9 mouse cellular contexts compared by ENCODE assay signal in the genomic region with DNA sequence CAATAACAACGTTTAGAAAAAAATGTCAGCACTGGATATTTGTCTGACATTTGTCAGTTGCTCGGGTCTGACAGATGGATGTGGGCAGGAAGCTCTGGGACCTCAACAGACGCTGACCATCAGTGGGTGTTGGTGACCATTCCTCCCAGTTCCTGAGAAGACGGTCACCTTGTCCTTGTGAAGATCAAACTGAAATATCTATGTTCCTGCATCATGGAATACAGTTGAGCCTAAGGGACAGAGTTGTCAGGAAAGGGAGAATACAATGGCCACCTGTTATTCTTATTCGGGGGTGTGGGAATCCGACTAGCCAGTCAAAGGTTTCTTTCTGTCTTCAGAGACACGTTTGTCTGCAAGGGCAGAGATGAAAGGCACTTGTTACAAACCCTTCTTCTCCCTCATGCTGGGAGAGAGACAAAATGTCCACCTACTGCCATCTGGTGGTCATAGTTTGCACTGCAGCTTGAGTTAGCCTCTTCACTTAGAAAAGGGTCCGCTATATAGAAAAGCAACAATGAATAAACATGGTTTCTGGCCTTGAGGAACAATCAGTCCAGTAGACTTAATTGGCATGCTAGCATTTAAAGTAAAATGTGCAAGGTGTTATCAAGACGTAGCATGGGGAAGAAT. TPM values are rescaled to one million over a fixed set of nuclear protein-coding genes. Genes with fewer than 3 reads are reported as not detected.
DNase-seq lines count a peak whose midpoint lies in the region; ATAC-seq and TF ChIP-seq lines count a peak whose summit lies in the region.
"Had no signal": no experiment of that assay in that cellular context is flagged by ENCODE, and none has a peak within 500 bp of the region (broad histone marks: within the 10 kb centered on the region; RNA-seq: fewer than 3 reads in every experiment).

No protein-coding gene starts in this region.

- 26% methylated on average over 9 of the region's 9 CpGs for WGBS in heart, embryonic 12.5 days
- WGBS in lung, embryonic 14.5 days: 30% methylated on average over 9 of the region's 9 CpGs

- H3K4me2 ChIP-seq in heart, embryonic 12.5 days: 0 out of 2 replicates have a peak overlapping the region, but pooled peaks have one; percentile 9
- H3K4me2 ChIP-seq in lung, embryonic 14.5 days: no peak overlapping the region
- H3K4me2 ChIP-seq: heart, embryonic 13.5 days had no signal

- H3K36me3 ChIP-seq in heart, embryonic 12.5 days: no peaks in the 10 kb centered on the region
- no peaks in the 10 kb centered on the region for H3K36me3 ChIP-seq in lung, embryonic 14.5 days (ENCODE audit: insufficient read depth)
- H3K36me3 ChIP-seq: heart, embryonic 13.5 days had no signal

- peak; percentile 72 for ATAC-seq in erythroblast, adult 5-6 weeks (replicated peaks; ENCODE audit: low FRiP score, poor library complexity, severe bottlenecking)
- peak; percentile 45; the same call in 1 of the 2 replicates for ATAC-seq in heart, embryonic 12.5 days (ENCODE audit: insufficient number of reproducible peaks, low FRiP score)
- peak; percentile 56 for ATAC-seq in lung, embryonic 14.5 days (ENCODE audit: insufficient read depth)

- no peaks in the 10 kb centered on the region for H3K9me3 ChIP-seq in heart, embryonic 12.5 days (replicated peaks)
- no peaks in the 10 kb centered on the region for H3K9me3 ChIP-seq in lung, embryonic 14.5 days (ENCODE audit: low read depth, low read length)
- H3K9me3 ChIP-seq: heart, embryonic 13.5 days had no signal

- no peak overlapping the region for H3K27ac ChIP-seq in heart, embryonic 12.5 days (ENCODE audit: poor library complexity, severe bottlenecking)
- H3K27ac ChIP-seq in lung, embryonic 14.5 days (ENCODE audit: low read depth): no peak overlapping the region
- H3K27ac ChIP-seq: heart, embryonic 13.5 days had no signal

- H3K9ac ChIP-seq in heart, embryonic 12.5 days: no peak overlapping the region
- H3K9ac ChIP-seq in lung, embryonic 14.5 days: no peak overlapping the region
- H3K9ac ChIP-seq: heart, embryonic 13.5 days had no signal

- H3K27me3 ChIP-seq in heart, embryonic 12.5 days (replicated peaks): no peaks in the 10 kb centered on the region
- no peaks in the 10 kb centered on the region; the same call in 1 of the 2 replicates for H3K27me3 ChIP-seq in lung, embryonic 14.5 days (ENCODE audit: insufficient read depth, low read length)

- peak; percentile 94 for TF ChIP-seq CTCF in lung, embryonic 14.5 days (IDR thresholded peaks at IDR 0.05; ENCODE audit: low read depth)

- peaks cover 10% of the 10 kb centered on the region for H3K4me1 ChIP-seq in heart, embryonic 12.5 days (replicated peaks)
- H3K4me1 ChIP-seq in lung, embryonic 14.5 days (ENCODE audit: insufficient read depth): no peaks in the 10 kb centered on the region

- DNase-seq in CD8-positive naive resting alpha-beta T cell, adult 2 months (ENCODE audit: low read depth in 2 of 2, low spot score in 2 of 2): peak; percentile 71 to 72
- peak; percentile 87 for DNase-seq in brain, adult 2 months (ENCODE audit: low read depth, low spot score)
- peak; percentile 64 to 89 for DNase-seq in kidney, postnatal 36 days
- DNase-seq in lung, embryonic 14.5 days: peak; percentile 95
- DNase-seq in ovary, adult 18-20 months (ENCODE audit: low spot score): peak; percentile 46
- DNase-seq in thymus, postnatal 10 days (ENCODE audit: low spot score in 2 of 2): peak; percentile 56 to 84

- no peak overlapping the region for H3K4me3 ChIP-seq in heart, embryonic 12.5 days
- no peak overlapping the region for H3K4me3 ChIP-seq in lung, embryonic 14.5 days (ENCODE audit: low read depth, low read length)
- H3K4me3 ChIP-seq: heart, embryonic 13.5 days had no signal

RNA-seq across cellular contexts. Expression of a gene that starts 23.0 kb away (rescaled TPM):
- total RNA-seq in erythroblast, adult 5-6 weeks (2015; ENCODE audit: low replicate concordance): not detected in 2 replicates
- not detected in 2 replicates for total RNA-seq in erythroblast, adult 5-6 weeks (2017; ENCODE audit: low replicate concordance)
- polyA plus RNA-seq in heart, embryonic 12.5 days (2016; fragmentation: Nextera tagmentation; extraction: Ambion mirVana): not detected in 2 replicates
- 0.23 and 0.28 TPM in 2 replicates for polyA plus RNA-seq in lung, embryonic 14.5 days (2014; fragmentation: Nextera tagmentation; extraction: Ambion mirVana)
- polyA plus RNA-seq: heart, embryonic 13.5 days had no signal
